Mouse (Mus musculus) small intestine, adult 2 months (tissue): ENCODE measurements around the gene Adk. TPM values are rescaled to one million over a fixed set of nuclear protein-coding genes. Genes with fewer than 3 reads are reported as not detected.

Source experiments
- H3K27ac ChIP-seq: fragments of 200-500 bp; 2 replicates; pipeline ENCODE4 v1.5.1; 2012; ENCODE audit warnings: low read depth, low read length, control low read depth, inconsistent platforms; ENCODE audit not compliant: insufficient read depth
- H3K27me3 ChIP-seq: fragments of 200-500 bp; 2 replicates; pipeline ENCODE4 v1.6.1; 2012; ENCODE audit warnings: mild to moderate bottlenecking, moderate library complexity, low read length, inconsistent platforms; ENCODE audit not compliant: control insufficient read depth, insufficient read depth
- H3K36me3 ChIP-seq: fragments of 200-500 bp; 2 replicates; pipeline ENCODE4 v1.6.1; 2012; ENCODE audit warnings: mild to moderate bottlenecking, low read length, control low read depth, inconsistent platforms; ENCODE audit not compliant: control insufficient read depth, insufficient read depth
- H3K4me1 ChIP-seq: fragments of 200-500 bp; 2 replicates; pipeline ENCODE4 v1.6.1; 2012; ENCODE audit warnings: low read length, inconsistent platforms, mixed read lengths; ENCODE audit not compliant: control insufficient read depth, insufficient read depth, insufficient read length
- H3K4me3 ChIP-seq: fragments of 200-500 bp; 2 replicates; pipeline ENCODE4 v1.5.1; 2012; ENCODE audit warnings: low read depth, mild to moderate bottlenecking, control low read depth, inconsistent platforms, low read length, moderate library complexity
- CTCF ChIP-seq: fragments of 200-500 bp; IDR thresholded peaks from 2 replicates; pipeline ENCODE4 v1.5.1; 2012; ENCODE audit warnings: low read depth, mild to moderate bottlenecking, control low read depth, inconsistent platforms, low read length, moderate library complexity, mixed read lengths; ENCODE audit not compliant: insufficient replicate concordance, insufficient read length; ENCODE audit errors: extremely low read depth
- POLR2A ChIP-seq: fragments of 200-500 bp; IDR thresholded peaks from 2 replicates; pipeline ENCODE4 v1.6.1; 2012; ENCODE audit warnings: low read depth, mild to moderate bottlenecking, control low read depth, inconsistent platforms, low read length, moderate library complexity
- WGBS: fragments of 180-500 bp; shearing (Covaris S2); methylation state at CpG from one replicate; pipeline ENCODE4 v1.1.7; 2018; 5-methylcytosine and 5-hydroxymethylcytosine counted together
- polyA plus RNA-seq: library from polyadenylated mRNA; depleted of rRNA; stranded (reverse); fragments of >200 nt; gene quantifications from 2 replicates; pipeline ENCODE4 v1.2.3, GENCODE M21; 2012

The Adk gene
- polyA plus RNA-seq, 1 experiment, result 37.6 TPM

- no peak overlapping the region for H3K27ac ChIP-seq
- H3K36me3 ChIP-seq, result no peaks in the 10 kb centered on the region
- H3K4me1 ChIP-seq, result peaks cover 7% of the 10 kb centered on the region; the same call in 1 of the 2 replicates
- 78% methylated on average over 2 of the region's 2 CpGs for WGBS
- TF ChIP-seq POLR2A (no peak), CTCF (no peak)
- H3K4me3 ChIP-seq, result no peak overlapping the region
- no peaks in the 10 kb centered on the region for H3K27me3 ChIP-seq
Observed at GRCm38 (mm10) chr14:21100876-21101275, 48.5 kb downstream of the Adk start.

DNA sequence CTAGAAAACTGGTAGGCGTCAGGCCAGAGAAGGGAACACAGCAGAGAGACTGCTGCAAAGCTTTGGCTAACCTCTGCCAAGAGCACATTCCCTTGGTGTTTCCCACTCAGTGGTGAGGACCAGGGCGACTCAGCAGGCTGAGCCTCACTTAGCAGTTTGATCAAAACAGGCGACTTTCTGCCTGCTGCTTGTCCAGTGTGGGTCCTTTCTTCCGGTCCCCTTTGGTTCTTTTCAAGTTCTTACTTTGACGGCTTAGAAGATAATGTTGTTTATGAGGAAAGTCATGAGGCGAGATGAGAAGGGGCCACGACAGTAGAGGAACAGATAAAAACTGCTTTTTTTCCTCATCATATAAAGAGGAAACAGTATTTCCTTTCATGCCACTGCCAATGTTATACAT lies 49.2 kb downstream of the Adk start:
- Histone ChIP-seq H3K4me1 (peaks cover 5% of the 10 kb centered on the region; the same call in 1 of the 2 replicates), H3K27ac (no peak overlapping the region), H3K4me3 (no peak overlapping the region), H3K36me3 (peaks cover under 1% of the 10 kb centered on the region), H3K27me3 (no peaks in the 10 kb centered on the region)
- TF ChIP-seq CTCF (no peak), POLR2A (no peak)
- 62% methylated on average over 7 of the region's 7 CpGs for WGBS

DNA sequence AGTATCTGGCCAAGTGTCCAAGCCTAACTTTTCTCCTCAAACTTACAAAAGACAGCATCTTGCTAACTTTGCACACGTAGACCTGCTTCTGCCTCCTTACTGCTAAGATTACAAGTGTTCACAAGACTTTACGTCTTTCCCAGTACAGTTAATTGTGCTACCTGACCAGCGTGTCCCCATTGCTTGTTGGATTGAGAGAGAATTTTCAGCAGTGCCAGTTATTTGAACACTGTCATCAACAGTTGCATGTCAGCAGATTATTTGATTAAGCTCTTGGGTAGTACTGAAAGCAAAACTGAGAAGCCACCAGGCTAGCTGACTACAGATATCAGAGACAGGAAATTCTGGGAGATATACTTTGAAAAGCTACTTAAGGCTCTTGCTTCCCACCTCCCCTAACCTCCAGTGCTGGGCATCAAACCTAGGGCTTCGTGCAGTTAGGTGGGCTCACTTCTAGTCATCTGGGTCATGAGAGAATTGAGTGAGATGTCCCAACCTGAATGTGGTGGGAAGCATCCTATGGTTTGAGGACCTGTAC lies 50.4 kb downstream of the Adk start:
- Histone ChIP-seq H3K4me3 (no peak overlapping the region), H3K36me3 (peaks cover 3% of the 10 kb centered on the region), H3K4me1 (peaks cover 2% of the 10 kb centered on the region; the same call in 1 of the 2 replicates), H3K27ac (no peak overlapping the region), H3K27me3 (no peaks in the 10 kb centered on the region)
- WGBS, result 87% methylated on average over 4 of the region's 4 CpGs
- TF ChIP-seq CTCF, result no peak
- no peak for TF ChIP-seq POLR2A

- H3K36me3 ChIP-seq, result peaks cover 5% of the 10 kb centered on the region
- no peak overlapping the region for H3K27ac ChIP-seq
- TF ChIP-seq CTCF (no peak), POLR2A (no peak)
- H3K27me3 ChIP-seq, result no peaks in the 10 kb centered on the region
- peaks cover 2% of the 10 kb centered on the region; the same call in 1 of the 2 replicates for H3K4me1 ChIP-seq
- H3K4me3 ChIP-seq, result no peak overlapping the region
Observed at GRCm38 (mm10) chr14:21105049-21105448, 52.7 kb downstream of the Adk start.

DNA sequence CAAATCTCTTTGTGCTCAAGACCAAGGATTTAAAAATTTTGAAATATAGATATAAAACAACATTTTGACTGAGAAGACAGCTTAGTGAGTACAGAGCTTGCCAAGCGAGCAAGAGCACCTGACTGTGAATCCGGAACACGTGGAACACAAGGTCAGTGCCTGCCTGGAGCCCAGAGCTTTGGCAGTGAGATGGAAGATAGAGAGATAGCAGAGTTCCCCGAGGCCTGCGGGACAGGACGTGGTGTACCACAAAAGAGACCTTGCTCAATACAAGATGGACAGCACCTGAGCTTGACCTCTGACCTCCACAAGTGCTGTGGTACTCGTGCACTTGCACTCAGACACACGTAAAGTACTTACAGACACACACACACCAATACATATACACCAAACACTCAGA lies 54.2 kb downstream of the Adk start:
- Histone ChIP-seq H3K4me3 (no peak overlapping the region), H3K4me1 (no peaks in the 10 kb centered on the region; the same call in 1 of the 2 replicates), H3K27ac (no peak overlapping the region), H3K36me3 (peaks cover 5% of the 10 kb centered on the region), H3K27me3 (no peaks in the 10 kb centered on the region)
- TF ChIP-seq POLR2A (no peak), CTCF (no peak)
- 79% methylated on average over 8 of the region's 8 CpGs for WGBS

GRCm38 (mm10) chr14:21107551-21107950 lies 55.2 kb downstream of the Adk start:
- H3K4me1 ChIP-seq, result peaks cover 3% of the 10 kb centered on the region; the same call in 1 of the 2 replicates
- WGBS, result 93% methylated on average over 3 of the region's 3 CpGs
- TF ChIP-seq CTCF, result no peak
- no peak for TF ChIP-seq POLR2A
- H3K27ac ChIP-seq, result no peak overlapping the region
- no peak overlapping the region for H3K4me3 ChIP-seq
- H3K36me3 ChIP-seq, result peaks cover 5% of the 10 kb centered on the region
- no peaks in the 10 kb centered on the region for H3K27me3 ChIP-seq

GRCm38 (mm10) chr14:21110492-21110891 lies 58.1 kb downstream of the Adk start:
- TF ChIP-seq POLR2A (no peak), CTCF (no peak)
- H3K36me3 ChIP-seq, result peaks cover 5% of the 10 kb centered on the region
- peaks cover 4% of the 10 kb centered on the region; the same call in 1 of the 2 replicates for H3K4me1 ChIP-seq
- WGBS, result 73% methylated on average over 4 of the region's 4 CpGs
- H3K27ac ChIP-seq, result no peak overlapping the region
- H3K4me3 ChIP-seq, result no peak overlapping the region
- H3K27me3 ChIP-seq, result no peaks in the 10 kb centered on the region
